Mouse (Mus musculus) embryonic fibroblast, embryonic 13.5 days (primary cell): ENCODE data around the gene Chchd4.
A peak's percentile ranks its signal among the peaks of the same experiment; 100 is the strongest.

Experiments used
- CTCF ChIP-seq: IDR thresholded peaks from 2 replicates; pipeline ENCODE4 v1.5.1; 2011; ENCODE audit warnings: mild to moderate bottlenecking, control low read depth, low read length, moderate library complexity, borderline replicate concordance; ENCODE audit not compliant: insufficient read depth
- POLR2A ChIP-seq: IDR thresholded peaks from 2 replicates; pipeline ENCODE4 v1.6.1; 2011; ENCODE audit warnings: low read depth, mild to moderate bottlenecking, control low read depth, low read length, moderate library complexity

DNA sequence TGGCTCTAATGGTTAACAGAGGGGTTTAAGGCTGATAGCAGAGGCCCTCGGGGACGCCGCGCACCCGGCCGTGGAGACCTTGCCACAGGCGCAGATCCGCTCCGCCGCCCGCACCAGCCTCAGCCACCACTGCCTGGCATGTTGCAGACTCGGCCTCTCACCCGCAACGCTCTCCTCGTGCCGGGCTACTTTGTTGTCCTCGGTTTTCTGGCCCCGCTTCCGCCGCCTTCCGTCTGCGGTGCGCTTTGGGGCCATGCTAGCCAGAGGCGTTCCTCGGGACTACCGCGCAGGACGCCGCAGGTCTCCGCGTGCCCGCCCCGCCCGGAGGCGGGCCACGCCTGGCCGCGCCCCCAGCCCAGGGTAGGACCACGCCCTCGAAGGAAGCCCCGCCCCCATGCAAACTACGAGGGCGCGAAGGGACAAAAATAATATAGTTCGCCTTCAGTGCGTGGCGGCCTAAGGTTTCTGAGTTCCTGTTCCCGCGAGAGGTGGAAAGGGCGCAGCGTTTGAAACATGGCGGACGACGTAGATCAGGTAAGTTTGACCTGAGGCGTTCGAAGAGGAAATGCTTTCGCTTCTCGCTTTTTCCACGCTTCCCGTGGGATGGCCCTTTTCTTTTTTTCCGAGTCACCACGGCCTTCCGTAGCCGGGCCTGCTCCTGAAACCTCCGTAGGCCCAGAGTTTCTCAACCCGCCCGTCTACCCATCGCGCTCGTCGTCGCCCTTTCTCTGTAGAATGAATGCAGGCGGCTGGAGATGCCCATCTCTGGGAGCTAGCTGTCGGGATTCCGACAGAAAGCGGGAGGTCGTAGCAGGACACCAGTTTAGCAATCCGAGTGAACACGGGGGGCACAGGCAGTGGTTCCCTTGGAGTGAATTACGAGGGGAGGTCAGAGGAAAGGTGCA lies 42.5 kb upstream of the Chchd4 start, which contains the start of the genes Xpc and Lsm3:
- no peak for TF ChIP-seq CTCF
- TF ChIP-seq POLR2A, result peak; percentile 71
